Mouse (Mus musculus) megakaryocyte, embryonic 14.5 days (primary cell): ENCODE results near the gene Gcnt2. TPM values are rescaled to one million over a fixed set of nuclear protein-coding genes. Genes with fewer than 3 reads are reported as not detected.
"Not testable (repeated sequence)": the region's sequence is repeated elsewhere in the genome, so short reads cannot be mapped to it uniquely, and the experiment has no call there.

Source experiments
- H3K27me3 ChIP-seq: replicated peaks from 2 replicates; pipeline ENCODE3; 2012; ENCODE audit warnings: inconsistent platforms
- H3K36me3 ChIP-seq: replicated peaks from 2 replicates; pipeline ENCODE3; 2012; ENCODE audit warnings: low read length, inconsistent platforms, mixed read lengths
- H3K4me1 ChIP-seq: 2 replicates; pipeline ENCODE4 v1.6.1; 2012; ENCODE audit warnings: inconsistent platforms
- H3K4me3 ChIP-seq: replicated peaks from 2 replicates; pipeline ENCODE3; 2012; ENCODE audit warnings: moderate library complexity, mild to moderate bottlenecking, inconsistent platforms
- H3K9me3 ChIP-seq: 2 replicates; pipeline ENCODE4 v1.6.1; 2012; ENCODE audit warnings: inconsistent platforms
- FLI1 ChIP-seq: IDR thresholded peaks from 2 replicates; pipeline ENCODE4 v1.6.1; 2012; ENCODE audit warnings: low read length, inconsistent platforms, mixed read lengths
- GATA1 ChIP-seq: IDR thresholded peaks from 3 replicates; pipeline ENCODE4 v1.6.1; 2012; ENCODE audit warnings: mixed read lengths, low read length, inconsistent platforms, borderline replicate concordance
- polyA plus RNA-seq: library from polyadenylated mRNA; stranded (reverse); fragments of >175 nt; gene quantifications from 2 replicates; pipeline ENCODE4 v1.2.3, GENCODE M21; 2012; ENCODE audit warnings: low replicate concordance; ENCODE audit not compliant: insufficient read depth

Gcnt2 gene
- polyA plus RNA-seq, 1 experiment, result 0.82 TPM

- Histone ChIP-seq H3K4me3 (no peak overlapping the region), H3K36me3 (peaks cover 24% of the 10 kb centered on the region), H3K9me3 (no peaks in the 10 kb centered on the region; the same call in 1 of the 2 replicates), H3K27me3 (peaks cover 12% of the 10 kb centered on the region), H3K4me1 (peaks cover 45% of the 10 kb centered on the region)
- no peak for TF ChIP-seq FLI1
- no peak for TF ChIP-seq GATA1
Measured at GRCm38 (mm10) chr13:40914053-40914585, 54.6 kb downstream of the Gcnt2 start.

- H3K9me3 ChIP-seq, result no peaks in the 10 kb centered on the region
- H3K4me1 ChIP-seq, result peaks cover 46% of the 10 kb centered on the region
- peak overlapping the region; percentile 92 for H3K4me3 ChIP-seq
- TF ChIP-seq FLI1 (no peak), GATA1 (no peak)
- H3K27me3 ChIP-seq, result peaks cover 21% of the 10 kb centered on the region
- H3K36me3 ChIP-seq, result peaks cover 14% of the 10 kb centered on the region
Measured at GRCm38 (mm10) chr13:40916321-40917160, 57.0 kb downstream of the Gcnt2 start.

GRCm38 (mm10) chr13:40917161-40918091 is 57.9 kb downstream of the Gcnt2 start:
- Histone ChIP-seq H3K4me1 (peaks cover 55% of the 10 kb centered on the region), H3K4me3 (peak overlapping the region; percentile 92), H3K9me3 (no peaks in the 10 kb centered on the region), H3K36me3 (peaks cover 9% of the 10 kb centered on the region), H3K27me3 (peaks cover 21% of the 10 kb centered on the region)
- TF ChIP-seq FLI1 (no peak), GATA1 (no peak)

GRCm38 (mm10) chr13:40921326-40922059 is 61.9 kb downstream of the Gcnt2 start:
- H3K9me3 ChIP-seq, result no peaks in the 10 kb centered on the region
- H3K4me3 ChIP-seq, result peak overlapping the region; percentile 81
- peaks cover 21% of the 10 kb centered on the region for H3K27me3 ChIP-seq
- TF ChIP-seq GATA1 (no peak), FLI1 (no peak)
- peaks cover 48% of the 10 kb centered on the region for H3K4me1 ChIP-seq
- H3K36me3 ChIP-seq, result no peaks in the 10 kb centered on the region

- TF ChIP-seq GATA1, result no peak
- TF ChIP-seq FLI1, result no peak
- peaks cover 21% of the 10 kb centered on the region for H3K27me3 ChIP-seq
- no peaks in the 10 kb centered on the region for H3K36me3 ChIP-seq
- peaks cover 39% of the 10 kb centered on the region for H3K4me1 ChIP-seq
- peak overlapping the region; percentile 56 for H3K4me3 ChIP-seq
- no peaks in the 10 kb centered on the region for H3K9me3 ChIP-seq
Measured at GRCm38 (mm10) chr13:40922311-40922877, 62.8 kb downstream of the Gcnt2 start.

GRCm38 (mm10) chr13:40923756-40924315 is 64.3 kb downstream of the Gcnt2 start:
- TF ChIP-seq GATA1 (no peak), FLI1 (no peak)
- Histone ChIP-seq H3K9me3 (no peaks in the 10 kb centered on the region), H3K27me3 (peaks cover 8% of the 10 kb centered on the region), H3K4me1 (peaks cover 37% of the 10 kb centered on the region), H3K4me3 (no peak overlapping the region), H3K36me3 (no peaks in the 10 kb centered on the region)

- H3K27me3 ChIP-seq, result no peaks in the 10 kb centered on the region
- no peak overlapping the region for H3K4me3 ChIP-seq
- TF ChIP-seq FLI1, result no peak
- no peak for TF ChIP-seq GATA1
- peaks cover 13% of the 10 kb centered on the region for H3K36me3 ChIP-seq
- H3K4me1 ChIP-seq, result peaks cover 31% of the 10 kb centered on the region
- H3K9me3 ChIP-seq, result peaks cover 6% of the 10 kb centered on the region
Measured at GRCm38 (mm10) chr13:40928192-40928898, 68.8 kb downstream of the Gcnt2 start.

GRCm38 (mm10) chr13:40931871-40932270 is 72.3 kb downstream of the Gcnt2 start:
- H3K36me3 ChIP-seq, result peaks cover 18% of the 10 kb centered on the region
- not testable (repeated sequence) for H3K4me3 ChIP-seq, H3K27me3 ChIP-seq

More at GRCm38 (mm10) chr13:40931871-40932270, 72.3 kb downstream of the Gcnt2 start:
- H3K4me1 ChIP-seq, result peaks cover 33% of the 10 kb centered on the region
- H3K9me3 ChIP-seq, result peaks cover 11% of the 10 kb centered on the region
